Mouse (Mus musculus) spleen, adult 2 months (tissue): ENCODE results near the gene Cenpo.

ENCODE experiments used
- CTCF ChIP-seq: fragments of 200-500 bp; IDR thresholded peaks from 2 replicates; pipeline ENCODE4 v1.5.1; 2011; ENCODE audit warnings: mild to moderate bottlenecking, inconsistent platforms; ENCODE audit not compliant: insufficient read depth, insufficient read length, insufficient replicate concordance; ENCODE audit errors: extremely low read depth
- POLR2A ChIP-seq: fragments of 200-500 bp; IDR thresholded peaks from 2 replicates; pipeline ENCODE4 v1.6.1; 2011; ENCODE audit warnings: low read depth, low read length, inconsistent platforms

GRCm38 (mm10) chr12:4192514-4192913 lies 41.6 kb downstream of the Cenpo start:
- no peak for TF ChIP-seq POLR2A
- no peak for TF ChIP-seq CTCF
